ENCODE assay signal across 8 mouse cellular contexts in the genomic region with DNA sequence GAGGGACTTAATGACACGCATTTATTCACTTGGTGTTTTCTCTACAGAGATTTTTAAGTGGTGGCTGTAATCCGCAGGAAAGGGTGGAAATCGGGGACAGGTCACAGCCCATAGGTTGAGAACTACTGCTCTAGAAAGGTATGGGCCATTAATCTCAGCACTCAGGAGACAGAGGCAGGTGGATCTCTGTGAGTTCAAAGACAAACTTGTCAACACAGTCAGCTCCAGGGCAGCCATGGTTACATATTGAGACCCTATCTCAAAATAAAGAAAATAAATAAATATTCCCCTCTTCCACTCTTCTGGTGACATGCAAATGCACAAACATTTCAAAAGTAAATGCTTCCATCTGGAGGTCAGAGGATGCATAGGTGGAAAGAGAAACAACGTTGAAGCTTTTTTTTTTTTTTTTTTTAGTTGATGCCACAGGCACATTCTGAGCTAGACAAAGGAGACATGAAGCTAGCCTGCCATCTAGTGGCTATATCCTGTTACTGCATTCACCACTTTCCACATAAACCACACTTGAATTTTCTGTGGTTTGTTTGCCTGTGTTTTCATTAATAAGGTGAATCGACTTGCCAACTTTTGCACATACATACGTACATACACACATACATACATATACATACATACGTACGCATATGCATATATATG. TPM values are rescaled to one million over a fixed set of nuclear protein-coding genes. Genes with fewer than 3 reads are reported as not detected.
DNase-seq lines count a peak whose midpoint lies in the region; ATAC-seq and TF ChIP-seq lines count a peak whose summit lies in the region.

No protein-coding gene starts in this region.

- TF ChIP-seq CTCF in cortical plate, adult 2 months (IDR thresholded peaks at IDR 0.05; ENCODE audit: extremely low read depth, insufficient read depth, low read length), result peak; percentile 63; the same call in 1 of the 2 replicates
- TF ChIP-seq CTCF in liver, embryonic 14.5 days (IDR thresholded peaks at IDR 0.05; ENCODE audit: low read depth), result peak; percentile 81

- no peak for TF ChIP-seq POLR2A in cortical plate, adult 2 months (IDR thresholded peaks at IDR 0.05; ENCODE audit: extremely low read depth, insufficient read depth, low read length)

- no peak overlapping the region for H3K4me3 ChIP-seq in kidney, embryonic 16.5 days (ENCODE audit: low read length)
- no peak overlapping the region for H3K4me3 ChIP-seq in cortical plate, adult 2 months (ENCODE audit: insufficient read depth, low read length)
- no peak overlapping the region for H3K4me3 ChIP-seq in liver, embryonic 14.5 days (ENCODE audit: insufficient read depth in 1 of 2, low read depth in 2 of 2, low read length in 2 of 2)
- no peak overlapping the region for H3K4me3 ChIP-seq in neural tube, embryonic 14.5 days (ENCODE audit: low read depth, low read length)

- no peak for ATAC-seq in kidney, embryonic 16.5 days (ENCODE audit: low FRiP score, low TSS enrichment)
- peak; percentile 64 for ATAC-seq in liver, embryonic 14.5 days (ENCODE audit: insufficient read depth)
- peak; percentile 34; the same call in 1 of the 2 replicates for ATAC-seq in neural tube, embryonic 14.5 days (ENCODE audit: low read depth)

- peak; percentile 71 for DNase-seq in kidney, adult 9 months
- peak; percentile 24 for DNase-seq in Muller cell, postnatal 12 days (ENCODE audit: inconsistent ontology term)
- DNase-seq in hindlimb bud, embryonic 11.5 days (ENCODE audit: extremely low spot score, low read depth, low spot score), result peak; percentile 68
- peak; percentile 57 to 69 (median 57) for DNase-seq in liver, embryonic 14.5 days (ENCODE audit: low read depth in 3 of 3, low spot score in 3 of 3)
- no peak for DNase-seq in urinary bladder, adult 18-20 months (ENCODE audit: low spot score in 2 of 2)

- H3K9ac ChIP-seq in kidney, embryonic 16.5 days (replicated peaks; ENCODE audit: low read length), result no peak overlapping the region
- no peak overlapping the region for H3K9ac ChIP-seq in liver, embryonic 14.5 days (replicated peaks)
- no peak overlapping the region for H3K9ac ChIP-seq in neural tube, embryonic 14.5 days (replicated peaks; ENCODE audit: low read depth, low read length)

- H3K9me3 ChIP-seq in kidney, embryonic 16.5 days (ENCODE audit: low read length), result no peaks in the 10 kb centered on the region
- H3K9me3 ChIP-seq in liver, embryonic 14.5 days (ENCODE audit: control insufficient read depth, low read length), result no peaks in the 10 kb centered on the region
- no peaks in the 10 kb centered on the region for H3K9me3 ChIP-seq in neural tube, embryonic 14.5 days (ENCODE audit: control insufficient read depth, low read length)

- WGBS in kidney, embryonic 16.5 days, result 39% methylated on average over 8 of the region's 8 CpGs
- 31% methylated on average over 8 of the region's 8 CpGs for WGBS in liver, embryonic 14.5 days (ENCODE audit: insufficient replicate concordance)
- 37% methylated on average over 8 of the region's 8 CpGs for WGBS in neural tube, embryonic 14.5 days

- no peaks in the 10 kb centered on the region for H3K36me3 ChIP-seq in kidney, embryonic 16.5 days (ENCODE audit: insufficient read depth, low read length)
- H3K36me3 ChIP-seq in liver, embryonic 14.5 days (replicated peaks; ENCODE audit: control insufficient read depth, insufficient read depth, low read depth), result no peaks in the 10 kb centered on the region
- H3K36me3 ChIP-seq in neural tube, embryonic 14.5 days (ENCODE audit: control insufficient read depth, insufficient read depth, low read length), result no peaks in the 10 kb centered on the region

- no peaks in the 10 kb centered on the region for H3K27me3 ChIP-seq in kidney, embryonic 16.5 days (ENCODE audit: insufficient read depth, low read length)
- H3K27me3 ChIP-seq in liver, embryonic 14.5 days (ENCODE audit: control insufficient read depth, insufficient read depth, low read length), result no peaks in the 10 kb centered on the region
- no peaks in the 10 kb centered on the region for H3K27me3 ChIP-seq in neural tube, embryonic 14.5 days (ENCODE audit: control insufficient read depth, insufficient read depth, low read length)

- H3K27ac ChIP-seq in kidney, embryonic 16.5 days (ENCODE audit: low read length), result no peak overlapping the region
- no peak overlapping the region for H3K27ac ChIP-seq in cortical plate, adult 2 months (ENCODE audit: insufficient read depth, low read length)
- no peak overlapping the region for H3K27ac ChIP-seq in liver, embryonic 14.5 days
- H3K27ac ChIP-seq in neural tube, embryonic 14.5 days (ENCODE audit: low read depth, low read length), result no peak overlapping the region

- H3K4me1 ChIP-seq in kidney, embryonic 16.5 days (ENCODE audit: insufficient read depth, low read length), result no peaks in the 10 kb centered on the region
- H3K4me1 ChIP-seq in cortical plate, adult 2 months (ENCODE audit: control insufficient read depth, insufficient read depth, low read length), result no peaks in the 10 kb centered on the region
- peaks cover 7 to 11% of the 10 kb centered on the region in 2 experiments; a peak in 3 of 4 replicates for H3K4me1 ChIP-seq in liver, embryonic 14.5 days (replicated peaks; ENCODE audit: control insufficient read depth in 2 of 2, insufficient read depth in 2 of 2, low read length in 1 of 2)
- no peaks in the 10 kb centered on the region for H3K4me1 ChIP-seq in neural tube, embryonic 14.5 days (ENCODE audit: control insufficient read depth, insufficient read depth, low read length)

- TF ChIP-seq EP300 in liver, embryonic 14.5 days (IDR thresholded peaks at IDR 0.05; ENCODE audit: low read depth), result no peak

- H3K4me2 ChIP-seq in kidney, embryonic 16.5 days (replicated peaks; ENCODE audit: low read depth, low read length), result no peak overlapping the region
- H3K4me2 ChIP-seq in liver, embryonic 14.5 days (ENCODE audit: low read depth), result peak overlapping the region; percentile 60
- no peak overlapping the region for H3K4me2 ChIP-seq in neural tube, embryonic 14.5 days (ENCODE audit: low read depth, low read length)

RNA-seq across cellular contexts. Expression of a gene that starts 26.1 kb away (rescaled TPM):
- polyA plus RNA-seq in kidney, embryonic 16.5 days (2015; fragmentation: Nextera tagmentation; extraction: Ambion mirVana), result not detected in 2 replicates
- 0.09 TPM in 1 of 2 replicates, not detected in the other for polyA plus RNA-seq in cortical plate, adult 2 months (2012; rRNA removed)
- 0.01 and 0.08 TPM in 2 replicates for polyA plus RNA-seq in liver, embryonic 14.5 days (2012; rRNA removed)
- 0.23 TPM in 1 of 2 replicates, not detected in the other for polyA plus RNA-seq in liver, embryonic 14.5 days (2014; fragmentation: Nextera tagmentation; extraction: Ambion mirVana)
- 0.12 TPM in 1 of 2 replicates, not detected in the other for polyA plus RNA-seq in neural tube, embryonic 14.5 days (2014; fragmentation: Nextera tagmentation; extraction: Ambion mirVana)

RNA-seq across cellular contexts. Expression of a gene that starts 34.4 kb away (rescaled TPM):
- polyA plus RNA-seq in kidney, embryonic 16.5 days (2015; fragmentation: Nextera tagmentation; extraction: Ambion mirVana), result 0.05 and 0.10 TPM in 2 replicates
- 3.9 and 5.3 TPM in 2 replicates for polyA plus RNA-seq in cortical plate, adult 2 months (2012; rRNA removed)
- 0.01 and 0.03 TPM in 2 replicates for polyA plus RNA-seq in liver, embryonic 14.5 days (2012; rRNA removed)
- polyA plus RNA-seq in liver, embryonic 14.5 days (2014; fragmentation: Nextera tagmentation; extraction: Ambion mirVana), result not detected in 2 replicates
- polyA plus RNA-seq in neural tube, embryonic 14.5 days (2014; fragmentation: Nextera tagmentation; extraction: Ambion mirVana), result 0.05 TPM in 1 of 2 replicates, not detected in the other

RNA-seq across cellular contexts. Expression of a gene that starts 45.1 kb away (rescaled TPM):
- 58.4 and 59.0 TPM in 2 replicates for polyA plus RNA-seq in kidney, embryonic 16.5 days (2015; fragmentation: Nextera tagmentation; extraction: Ambion mirVana)
- polyA plus RNA-seq in cortical plate, adult 2 months (2012; rRNA removed), result 33.8 and 45.5 TPM in 2 replicates
- polyA plus RNA-seq in liver, embryonic 14.5 days (2012; rRNA removed), result 35.2 and 50.3 TPM in 2 replicates
- polyA plus RNA-seq in liver, embryonic 14.5 days (2014; fragmentation: Nextera tagmentation; extraction: Ambion mirVana), result 117 and 126 TPM in 2 replicates
- polyA plus RNA-seq in neural tube, embryonic 14.5 days (2014; fragmentation: Nextera tagmentation; extraction: Ambion mirVana), result 14.6 and 19.7 TPM in 2 replicates

Comparison
In these comparisons a context has a peak if more than half of its experiments do, and no peak if none do; other contexts are left out.
1. DNase-seq: peak in kidney, adult 9 months (single experiment), Muller cell, postnatal 12 days (single experiment), hindlimb bud, embryonic 11.5 days (single experiment) and liver, embryonic 14.5 days (3 of 3); none in urinary bladder, adult 18-20 months (0 of 2).